Comparison of ENCODE assay signal across 15 mouse cellular contexts in genomic region chr4:145033392-145033791, GRCm38 (mm10).
DNase-seq lines count a peak whose midpoint lies in the region; ATAC-seq lines count a peak whose summit lies in the region.
"Had no signal": no experiment of that assay in that cellular context is flagged by ENCODE, and none has a peak within 500 bp of the region (broad histone marks: within the 10 kb centered on the region; RNA-seq: fewer than 3 reads in every experiment).

No protein-coding gene starts in this region.

- 50% methylated on average over 2 of the region's 2 CpGs for WGBS in kidney, embryonic 15.5 days
- 6% methylated on average over 2 of the region's 2 CpGs for WGBS in liver, embryonic 15.5 days (ENCODE audit: insufficient replicate concordance)

- no peaks in the 10 kb centered on the region for H3K9me3 ChIP-seq in kidney, embryonic 15.5 days (replicated peaks)
- no peaks in the 10 kb centered on the region for H3K9me3 ChIP-seq in liver, embryonic 15.5 days (replicated peaks)
- H3K9me3 ChIP-seq: hindbrain, embryonic 15.5 days had no signal

- intact Hi-C loops in left cerebral cortex, postnatal 14 days (cut with DNase I): no loop called here

- DNase-seq in kidney, postnatal 14 days: no peak
- peak; percentile 59 for DNase-seq in adipocyte (ENCODE audit: low spot score)
- no peak for DNase-seq in cerebellum, adult 18-20 months
- no peak for DNase-seq in left cerebral cortex, postnatal 14 days (ENCODE audit: low spot score in 2 of 2)
- no peak for DNase-seq in frontal cortex, postnatal 36 days (ENCODE audit: low spot score in 2 of 2)
- DNase-seq: adrenal gland, adult 8-10 months; cerebellum, adult 11-12 months; embryo, embryonic 11 days; midbrain, embryonic 14.5 days; thymus, adult 2 months had no signal

- H3K27ac ChIP-seq in kidney, embryonic 15.5 days: peak overlapping the region; percentile 93
- H3K27ac ChIP-seq in liver, embryonic 15.5 days (replicated peaks): peak overlapping the region; percentile 89
- H3K27ac ChIP-seq: hindbrain, embryonic 15.5 days had no signal

- no peak overlapping the region for H3K4me3 ChIP-seq in kidney, embryonic 15.5 days (replicated peaks)
- H3K4me3 ChIP-seq in liver, embryonic 15.5 days (replicated peaks): no peak overlapping the region
- H3K4me3 ChIP-seq: hindbrain, embryonic 15.5 days had no signal

- peaks cover 72% of the 10 kb centered on the region for H3K4me1 ChIP-seq in kidney, embryonic 15.5 days
- peaks cover 77% of the 10 kb centered on the region for H3K4me1 ChIP-seq in liver, embryonic 15.5 days (replicated peaks)

- no peak overlapping the region for H3K9ac ChIP-seq in kidney, embryonic 15.5 days
- no peak overlapping the region for H3K9ac ChIP-seq in liver, embryonic 15.5 days
- H3K9ac ChIP-seq: hindbrain, embryonic 15.5 days had no signal

- H3K36me3 ChIP-seq in kidney, embryonic 15.5 days: peaks cover 11% of the 10 kb centered on the region
- H3K36me3 ChIP-seq in liver, embryonic 15.5 days (replicated peaks): peaks cover 12% of the 10 kb centered on the region; the same call in 1 of the 2 replicates

- no peaks in the 10 kb centered on the region for H3K27me3 ChIP-seq in kidney, embryonic 15.5 days
- no peaks in the 10 kb centered on the region for H3K27me3 ChIP-seq in liver, embryonic 15.5 days
- H3K27me3 ChIP-seq: CH12.LX; hindbrain, embryonic 15.5 days had no signal

- ATAC-seq in kidney, embryonic 15.5 days (replicated peaks; ENCODE audit: low FRiP score): no peak
- ATAC-seq in common myeloid progenitor, adult 5-6 weeks (replicated peaks; ENCODE audit: low read depth, poor library complexity, severe bottlenecking): peak; percentile 43
- ATAC-seq in liver, embryonic 15.5 days (ENCODE audit: insufficient read depth): peak; percentile 41

- H3K4me2 ChIP-seq in kidney, embryonic 15.5 days: no peak overlapping the region
- peak overlapping the region; percentile 67 for H3K4me2 ChIP-seq in liver, embryonic 15.5 days
- H3K4me2 ChIP-seq: hindbrain, embryonic 15.5 days had no signal
